Mouse (Mus musculus) hindbrain, postnatal 0 days (tissue): Measurements from ENCODE around the gene Fam161a. TPM values are rescaled to one million over a fixed set of nuclear protein-coding genes. Genes with fewer than 3 reads are reported as not detected.

ENCODE experiments used
- ATAC-seq: fragments of 200-750 bp; cut with Nextera tagmentation; 2 replicates; pipeline ENCODE4 v1.8.0; 2017; ENCODE audit warnings: mild to moderate bottlenecking, moderate TSS enrichment, moderate library complexity
- DNase-seq: peaks from one replicate; pipeline ENCODE4 v3.0.0-alpha.2; 2015; ENCODE audit warnings: low spot score
- H3K27ac ChIP-seq: fragments of 300-500 bp; sonication (generic); 2 replicates; pipeline ENCODE4 v1.5.1; 2014; ENCODE audit warnings: mild to moderate bottlenecking
- H3K27me3 ChIP-seq: fragments of 300-500 bp; sonication (generic); 2 replicates; pipeline ENCODE4 v1.6.1; 2014; ENCODE audit warnings: low read length, mixed read lengths; ENCODE audit not compliant: insufficient read depth
- H3K36me3 ChIP-seq: fragments of 300-500 bp; sonication (generic); 2 replicates; pipeline ENCODE4 v1.6.1; 2014; ENCODE audit warnings: low read length, mixed read lengths; ENCODE audit not compliant: insufficient read depth
- H3K4me1 ChIP-seq: fragments of 300-500 bp; sonication (generic); 2 replicates; pipeline ENCODE4 v1.6.1; 2014; ENCODE audit warnings: antibody characterized with exemption, low read length, mixed read lengths; ENCODE audit not compliant: insufficient read depth
- H3K4me2 ChIP-seq: fragments of 300-500 bp; sonication (generic); 2 replicates; pipeline ENCODE4 v1.6.1; 2014; ENCODE audit warnings: low read depth, mild to moderate bottlenecking, low read length, moderate library complexity, mixed read lengths
- H3K4me3 ChIP-seq: fragments of 300-500 bp; sonication (generic); 2 replicates; pipeline ENCODE4 v1.5.1; 2014; ENCODE audit warnings: low read length
- H3K9ac ChIP-seq: fragments of 300-500 bp; sonication (generic); replicated peaks from 2 replicates; pipeline ENCODE4 v1.6.1; 2014; ENCODE audit warnings: mild to moderate bottlenecking, low read length, moderate library complexity, mixed read lengths
- H3K9me3 ChIP-seq: fragments of 300-500 bp; sonication (generic); 2 replicates; pipeline ENCODE4 v1.6.1; 2016; ENCODE audit warnings: low read length, mixed read lengths
- CTCF ChIP-seq: IDR thresholded peaks from 2 replicates; pipeline ENCODE4 v1.5.1; 2016; ENCODE audit warnings: antibody characterized with exemption, control low read depth, low read depth
- WGBS: fragments of 180-500 bp; shearing (Covaris S2); extraction: QIAGEN DNeasy Blood & Tissue Kit; methylation state at CpG from one replicate; pipeline ENCODE4 v1.1.7; 2014; 5-methylcytosine and 5-hydroxymethylcytosine counted together
- polyA plus RNA-seq: library from polyadenylated mRNA; unstranded; fragments of >200 nt; fragmentation: Nextera tagmentation; extraction: Ambion mirVana; gene quantifications from 2 replicates; pipeline ENCODE4 v1.2.1, GENCODE M21; 2015
- total RNA-seq: library from RNA; depleted of rRNA; stranded (reverse); fragments of >200 nt; gene quantifications from 2 replicates; pipeline ENCODE4 v1.2.3, GENCODE M21; 2014

Gene Fam161a
- total and polyA plus RNA-seq, 2 experiments from 2014 or later, result 6.8 to 10.7 TPM

DNA sequence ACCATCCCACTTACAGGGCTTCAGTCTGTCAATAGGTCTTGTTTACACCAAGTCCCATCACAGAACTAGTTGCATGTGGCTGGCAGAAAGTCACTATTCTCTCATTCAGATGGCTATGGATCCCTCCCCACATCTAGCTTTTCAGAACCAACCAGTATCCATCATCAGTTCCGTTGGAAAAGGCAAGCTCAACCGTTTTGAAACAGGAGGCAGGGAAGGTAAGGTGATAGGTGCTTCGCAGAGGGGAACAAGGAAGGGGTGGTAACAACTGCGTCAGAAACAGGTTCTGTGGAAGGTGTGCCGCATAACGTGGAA is 208 bp upstream of the Fam161a start:
- H3K4me1 ChIP-seq, result no peaks in the 10 kb centered on the region
- no peak for DNase-seq
- peak overlapping the region; percentile 57 for H3K4me3 ChIP-seq
- H3K9ac ChIP-seq, result peak overlapping the region; percentile 59
- peak overlapping the region; percentile 95 for H3K27ac ChIP-seq
- ATAC-seq, result no peak
- 4% methylated on average over 6 of the region's 6 CpGs for WGBS
- H3K27me3 ChIP-seq, result no peaks in the 10 kb centered on the region
- H3K4me2 ChIP-seq, result peak overlapping the region; percentile 58
- TF ChIP-seq CTCF, result no peak; the same call in 1 of the 2 replicates
- no peaks in the 10 kb centered on the region for H3K9me3 ChIP-seq
- peaks cover 18% of the 10 kb centered on the region for H3K36me3 ChIP-seq

DNA sequence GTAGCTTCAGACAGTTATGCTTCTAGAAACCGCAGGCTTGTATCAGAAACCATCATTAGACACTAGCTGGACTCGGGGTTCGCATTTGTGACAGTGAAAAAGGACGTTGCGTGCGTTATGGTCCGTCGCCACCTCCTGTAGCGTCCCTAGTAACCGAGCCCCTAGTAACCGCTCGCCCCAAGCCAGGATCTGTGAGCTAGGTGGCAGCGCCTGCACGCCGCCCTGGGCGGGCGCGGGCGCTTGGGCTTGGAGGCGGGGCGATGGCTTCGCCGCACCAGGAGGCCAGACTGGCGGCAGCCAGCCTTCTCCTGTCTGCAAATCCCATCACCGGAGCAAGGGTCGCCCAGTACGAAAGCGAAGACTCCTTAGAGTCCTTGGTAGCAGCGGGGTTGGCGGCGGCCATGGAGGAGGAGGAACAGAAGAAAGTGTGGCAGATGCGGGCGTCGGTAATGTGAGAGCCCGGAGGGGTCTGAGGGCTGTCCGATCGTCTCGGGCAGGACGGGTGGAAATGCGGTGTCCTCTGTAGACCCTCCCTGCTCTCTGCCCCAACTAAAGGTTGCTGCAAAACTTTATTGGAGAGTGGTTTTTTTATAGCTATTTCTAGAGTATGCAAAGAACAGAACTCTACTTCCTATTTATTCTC is 971 bp downstream of the Fam161a start:
- Histone ChIP-seq H3K4me3 (peak overlapping the region; percentile 57), H3K9me3 (no peaks in the 10 kb centered on the region), H3K9ac (peak overlapping the region; percentile 59), H3K27ac (peak overlapping the region; percentile 95), H3K4me2 (peak overlapping the region; percentile 58), H3K36me3 (peaks cover 10% of the 10 kb centered on the region), H3K27me3 (no peaks in the 10 kb centered on the region), H3K4me1 (no peaks in the 10 kb centered on the region)
- WGBS, result under 1% methylated on average over 40 of the region's 40 CpGs
- DNase-seq (peak; percentile 93), ATAC-seq (peak; percentile 93)
- TF ChIP-seq CTCF, result peak; percentile 29; the same call in 1 of the 2 replicates

DNA sequence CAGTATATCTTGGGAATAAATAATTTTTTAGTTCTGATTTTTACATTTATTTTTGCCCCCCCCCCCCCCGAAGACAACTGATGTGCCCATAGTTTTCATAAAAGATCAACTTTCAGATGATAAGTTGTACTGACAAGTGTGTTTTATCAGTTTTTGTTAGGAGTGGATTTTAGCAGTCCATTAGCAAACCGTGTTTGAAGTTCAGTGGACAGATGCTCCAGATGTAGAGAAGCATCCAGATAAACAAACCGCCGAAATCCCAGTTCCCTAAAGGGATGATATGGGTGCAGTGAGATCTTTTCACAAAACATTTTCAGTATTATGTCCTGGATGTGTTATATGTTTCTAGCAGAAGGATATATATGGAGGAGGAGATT is 1.5 kb downstream of the Fam161a start:
- Histone ChIP-seq H3K9me3 (no peaks in the 10 kb centered on the region), H3K4me2 (peak overlapping the region; percentile 58), H3K9ac (peak overlapping the region; percentile 59; the same call in 1 of the 2 replicates), H3K27ac (peak overlapping the region; percentile 95; the same call in 1 of the 2 replicates), H3K36me3 (peaks cover 5% of the 10 kb centered on the region; the same call in 1 of the 2 replicates), H3K4me3 (peak overlapping the region; percentile 57), H3K4me1 (no peaks in the 10 kb centered on the region), H3K27me3 (no peaks in the 10 kb centered on the region)
- ATAC-seq (no peak), DNase-seq (no peak)
- no peak for TF ChIP-seq CTCF
- WGBS, result 27% methylated on average over 4 of the region's 4 CpGs

DNA sequence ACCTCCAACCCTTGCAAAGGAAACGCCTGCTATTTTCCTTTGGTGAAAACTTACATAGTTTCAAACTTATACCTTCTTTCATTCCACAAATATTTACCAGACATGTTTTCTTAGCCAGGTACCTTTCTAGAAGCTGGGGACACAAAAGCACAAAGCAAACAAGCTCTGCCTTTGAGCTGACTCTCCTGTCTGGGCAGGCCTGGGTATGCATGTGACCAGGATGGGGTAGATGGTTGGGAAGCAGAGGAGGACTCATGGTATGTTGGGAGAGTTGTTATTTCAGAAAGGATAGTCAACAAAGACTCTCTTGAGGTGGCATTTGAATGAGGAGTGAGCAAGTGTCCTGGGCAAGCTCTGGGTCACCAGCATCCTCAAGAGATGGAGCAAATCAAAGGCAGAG is 5.8 kb downstream of the Fam161a start:
- ATAC-seq (no peak), DNase-seq (no peak)
- WGBS, result 85% methylated on average over 1 of the region's 1 CpGs
- Histone ChIP-seq H3K27me3 (no peaks in the 10 kb centered on the region), H3K4me1 (no peaks in the 10 kb centered on the region), H3K27ac (no peak overlapping the region), H3K36me3 (no peaks in the 10 kb centered on the region), H3K9ac (no peak overlapping the region), H3K9me3 (no peaks in the 10 kb centered on the region), H3K4me2 (no peak overlapping the region), H3K4me3 (no peak overlapping the region)
- TF ChIP-seq CTCF, result no peak

DNA sequence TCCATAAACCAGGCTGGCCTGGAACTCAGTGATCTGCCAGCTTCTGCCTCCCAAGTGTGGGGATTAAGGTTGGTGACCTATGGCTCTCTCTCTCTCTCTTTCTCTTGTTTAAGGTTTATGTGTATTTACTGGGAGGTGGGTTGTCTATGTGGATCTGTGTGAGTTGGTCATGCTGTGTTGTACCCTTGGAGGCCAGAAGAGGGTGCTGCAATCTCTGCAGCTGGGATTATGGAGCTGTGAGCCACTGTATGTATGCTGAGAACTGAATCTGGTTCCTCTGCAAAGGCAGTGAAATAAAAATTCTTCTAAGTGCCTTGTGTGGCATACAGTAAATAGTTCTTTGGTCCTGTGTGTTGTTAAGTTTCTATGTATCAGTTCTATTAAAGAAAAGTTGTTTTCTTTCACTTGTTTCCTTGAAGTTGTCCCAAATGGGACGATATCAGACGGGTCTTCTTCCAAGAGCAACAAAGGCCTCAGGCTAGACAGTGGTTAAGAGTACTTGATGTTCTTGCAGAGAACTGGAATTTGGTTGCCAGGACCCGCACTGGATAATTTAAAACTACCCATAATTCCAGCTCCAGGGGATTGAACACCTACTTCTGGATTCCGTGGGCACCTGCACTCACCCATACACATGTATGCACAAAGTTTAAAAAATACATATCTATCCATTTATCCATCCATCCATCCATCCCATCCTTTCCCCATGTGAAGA is 6.4 kb downstream of the Fam161a start:
- Histone ChIP-seq H3K27ac (no peak overlapping the region), H3K9me3 (no peaks in the 10 kb centered on the region), H3K4me1 (no peaks in the 10 kb centered on the region), H3K36me3 (no peaks in the 10 kb centered on the region), H3K27me3 (no peaks in the 10 kb centered on the region), H3K4me2 (no peak overlapping the region), H3K4me3 (no peak overlapping the region), H3K9ac (no peak overlapping the region)
- peak; percentile 52 for TF ChIP-seq CTCF
- ATAC-seq (no peak), DNase-seq (no peak)
- 89% methylated on average over 4 of the region's 4 CpGs for WGBS

DNA sequence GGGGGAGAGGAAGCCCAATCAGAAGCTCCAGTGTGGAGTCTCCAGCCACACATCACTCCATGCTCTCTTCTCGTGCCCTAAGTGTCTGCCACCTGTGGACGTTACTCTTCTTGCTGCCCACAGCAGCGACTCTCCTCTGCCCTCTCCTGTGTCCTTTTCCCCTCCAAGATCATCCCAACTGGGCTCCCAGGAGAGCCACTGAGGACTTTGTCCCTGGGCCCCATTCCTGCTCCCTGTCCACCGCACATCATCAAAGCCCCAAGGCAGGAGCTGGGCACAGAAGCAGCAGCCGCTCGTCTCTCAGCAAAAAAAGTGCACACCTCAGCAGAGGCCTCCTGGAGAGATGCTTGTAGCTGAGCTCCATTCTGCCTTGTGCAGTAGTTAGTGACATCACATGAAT is 7.7 kb downstream of the Fam161a start:
- no peak for DNase-seq
- Histone ChIP-seq H3K27me3 (no peaks in the 10 kb centered on the region), H3K27ac (no peak overlapping the region), H3K4me2 (no peak overlapping the region), H3K4me1 (no peaks in the 10 kb centered on the region), H3K9ac (no peak overlapping the region), H3K4me3 (no peak overlapping the region), H3K36me3 (no peaks in the 10 kb centered on the region), H3K9me3 (no peaks in the 10 kb centered on the region)
- no peak for ATAC-seq
- 71% methylated on average over 6 of the region's 6 CpGs for WGBS
- no peak for TF ChIP-seq CTCF

DNA sequence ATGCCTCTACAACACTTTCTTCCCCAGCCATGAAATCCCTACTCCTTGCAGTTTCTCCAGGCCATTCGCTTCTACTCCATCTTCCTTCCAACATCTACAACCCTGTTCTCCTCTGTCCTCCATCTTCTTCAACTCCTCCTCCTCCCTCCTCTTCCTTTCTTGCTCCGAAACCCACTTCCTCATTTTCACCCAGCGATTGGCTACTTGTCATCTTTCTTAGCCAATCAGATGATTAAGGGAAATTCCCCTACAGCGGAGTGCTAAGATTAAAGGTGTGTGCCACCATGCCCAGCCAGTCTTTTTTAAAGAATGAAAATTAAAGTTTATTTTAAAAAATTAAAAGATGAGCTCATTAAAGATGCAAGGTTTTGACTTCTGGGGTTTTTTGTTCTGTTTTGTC is 10.6 kb downstream of the Fam161a start:
- Histone ChIP-seq H3K4me2 (no peak overlapping the region), H3K9me3 (no peaks in the 10 kb centered on the region), H3K4me3 (no peak overlapping the region), H3K4me1 (no peaks in the 10 kb centered on the region), H3K27me3 (no peaks in the 10 kb centered on the region), H3K36me3 (no peaks in the 10 kb centered on the region), H3K27ac (no peak overlapping the region), H3K9ac (no peak overlapping the region)
- no peak for ATAC-seq
- WGBS, result 91% methylated on average over 4 of the region's 4 CpGs
- TF ChIP-seq CTCF, result no peak
- no peak for DNase-seq
